Mouse (Mus musculus) mesoderm, embryonic 11.5 days (tissue): ENCODE measurements around the gene Mettl15.

Source experiments
- DNase-seq: peaks from one replicate; pipeline ENCODE4 v3.0.0-alpha.2; 2012; ENCODE audit warnings: low read depth, low spot score

The Mettl15 gene

GRCm38 (mm10) chr2:109158509-109158908 is 122.0 kb downstream of the Mettl15 start:
- no peak for DNase-seq

GRCm38 (mm10) chr2:109156131-109156530 is 124.4 kb downstream of the Mettl15 start:
- DNase-seq, result no peak

- no peak for DNase-seq
Observed at GRCm38 (mm10) chr2:109153402-109154050, 127.0 kb downstream of the Mettl15 start.

- DNase-seq, result no peak
Observed at GRCm38 (mm10) chr2:109147292-109147691, 133.3 kb downstream of the Mettl15 start.

- no peak for DNase-seq
Observed at GRCm38 (mm10) chr2:109144410-109144809, 136.1 kb downstream of the Mettl15 start.

GRCm38 (mm10) chr2:109140330-109140729 is 140.2 kb downstream of the Mettl15 start:
- DNase-seq, result no peak

- no peak for DNase-seq
Observed at GRCm38 (mm10) chr2:109137276-109137675, 143.3 kb downstream of the Mettl15 start.

GRCm38 (mm10) chr2:109130718-109131117 is 149.8 kb downstream of the Mettl15 start:
- no peak for DNase-seq

GRCm38 (mm10) chr2:109129921-109130320 is 150.6 kb downstream of the Mettl15 start:
- DNase-seq, result no peak

- DNase-seq, result no peak
Observed at GRCm38 (mm10) chr2:109105773-109106484, 174.6 kb downstream of the Mettl15 start.

GRCm38 (mm10) chr2:109049686-109050085 is 230.9 kb downstream of the Mettl15 start:
- no peak for DNase-seq
